Mouse (Mus musculus): Measurements from ENCODE around the gene Lancl1.

- TF ChIP-seq CTCF (IDR thresholded peaks at IDR 0.05; ENCODE audit: low read depth, low read length): no peak
- TF ChIP-seq EP300 (IDR thresholded peaks at IDR 0.05; ENCODE audit: insufficient read depth, low read depth, low read length): no peak
- TF ChIP-seq POLR2A (IDR thresholded peaks at IDR 0.05; ENCODE audit: insufficient read depth, low read length): no peak
These were observed 17.1 kb upstream of the Lancl1 start for GRCm38 (mm10) chr1:67055816-67056215.
